Mouse (Mus musculus): ENCODE measurements around the gene Aplnr.

GRCm38 (mm10) chr2:85145346-85145745, 9.3 kb downstream of the Aplnr start:
- TF ChIP-seq POLR2A (IDR thresholded peaks at IDR 0.05; ENCODE audit: borderline replicate concordance, extremely low read depth, insufficient read depth, insufficient read length, poor library complexity, severe bottlenecking) (no peak), CTCF (IDR thresholded peaks at IDR 0.05; ENCODE audit: borderline replicate concordance, extremely low read depth, insufficient read depth, insufficient read length) (no peak)
